Mouse (Mus musculus) layer of hippocampus, adult 2 months (tissue): ENCODE measurements around the gene Card19. TPM values are rescaled to one million over a fixed set of nuclear protein-coding genes. Genes with fewer than 3 reads are reported as not detected.

Source experiments
- DNase-seq, 2 experiments: peaks; one replicate each; pipeline ENCODE4 v3.0.0; 2022; ENCODE audit warnings: low spot score in 2 of 2
- H3K27ac ChIP-seq: fragments of 200-600 bp; 2 replicates; pipeline ENCODE4 v1.8.1; 2022
- H3K4me3 ChIP-seq: fragments of 200-600 bp; 2 replicates; pipeline ENCODE4 v1.8.1; 2022; ENCODE audit warnings: mild to moderate bottlenecking
- CTCF ChIP-seq: fragments of 200-600 bp; conservative IDR thresholded peaks from 2 replicates; pipeline ENCODE4 v1.8.1; 2022; ENCODE audit warnings: antibody characterized with exemption, mild to moderate bottlenecking, moderate library complexity
- total RNA-seq, 2 experiments: library from RNA; stranded (reverse); gene quantifications; 2 replicates each; pipeline ENCODE4 v1.2.3; 2021

Card19 gene
- total RNA-seq, 2 experiments from 2014 or later: 14.8 to 15.3 TPM

DNA sequence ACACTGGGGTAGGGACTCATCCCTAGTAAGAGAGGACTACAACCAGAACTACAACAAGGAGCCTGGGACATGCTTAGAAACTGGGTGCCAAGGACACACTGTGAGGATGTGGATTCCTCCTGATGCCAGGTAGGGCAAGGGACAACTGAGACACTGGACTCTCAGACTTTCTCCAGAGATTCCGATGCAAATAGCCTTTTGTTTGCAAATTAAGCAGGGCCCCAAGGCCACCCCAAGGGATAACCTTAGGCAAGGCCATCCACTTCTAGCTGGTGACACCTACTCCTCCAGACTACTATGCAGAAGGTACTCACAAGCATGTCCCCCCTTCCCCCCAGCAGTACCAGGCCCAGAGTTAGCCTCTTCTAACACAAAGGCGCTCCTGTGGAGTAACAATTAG is 30.8 kb upstream of the Card19 start:
- TF ChIP-seq CTCF: no peak
- no peak for DNase-seq
- no peak overlapping the region for H3K27ac ChIP-seq
- H3K4me3 ChIP-seq: no peak overlapping the region

- TF ChIP-seq CTCF: no peak
These were observed 30.2 kb upstream of the Card19 start for GRCm38 (mm10) chr13:49246011-49246410.

DNA sequence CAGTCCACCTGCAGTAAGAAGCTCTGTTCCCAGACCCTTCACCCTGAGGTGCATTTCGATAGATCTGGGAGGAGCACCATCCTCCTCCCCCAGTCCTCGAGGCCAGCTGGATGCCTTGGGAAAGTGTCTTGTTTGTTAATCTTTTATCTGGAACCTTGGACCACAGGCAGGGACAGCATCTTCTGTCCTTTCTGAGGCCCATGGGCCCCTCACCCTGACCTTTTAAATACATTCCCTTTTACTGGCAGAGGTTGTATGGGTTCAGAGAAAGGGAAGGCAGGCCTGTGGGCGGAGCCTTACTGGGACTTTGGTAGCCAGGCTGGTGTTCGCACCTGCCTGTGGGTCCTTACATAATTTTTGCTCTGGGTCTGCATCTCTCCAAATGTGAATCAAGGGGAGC is 29.4 kb upstream of the Card19 start:
- Histone ChIP-seq H3K4me3 (no peak overlapping the region), H3K27ac (no peak overlapping the region)
- TF ChIP-seq CTCF: no peak
- DNase-seq: no peak

More at GRCm38 (mm10) chr13:49246011-49246410, 30.2 kb upstream of the Card19 start:
- no peak for DNase-seq
- H3K4me3 ChIP-seq: no peak overlapping the region
- H3K27ac ChIP-seq: no peak overlapping the region

GRCm38 (mm10) chr13:49243492-49243891 is 27.7 kb upstream of the Card19 start:
- no peak for DNase-seq
- TF ChIP-seq CTCF: no peak
- H3K27ac ChIP-seq: peak overlapping the region; percentile 14; the same call in 1 of the 2 replicates
- no peak overlapping the region for H3K4me3 ChIP-seq

- peak overlapping the region; percentile 64; the same call in 1 of the 2 replicates for H3K27ac ChIP-seq
- no peak overlapping the region for H3K4me3 ChIP-seq
These were observed 26.7 kb upstream of the Card19 start for GRCm38 (mm10) chr13:49242321-49243065.

GRCm38 (mm10) chr13:49238737-49239136 is 22.9 kb upstream of the Card19 start:
- no peak for TF ChIP-seq CTCF
- Histone ChIP-seq H3K27ac (no peak overlapping the region), H3K4me3 (no peak overlapping the region)
- no peak for DNase-seq

More at GRCm38 (mm10) chr13:49242321-49243065, 26.7 kb upstream of the Card19 start:
- no peak for TF ChIP-seq CTCF
- no peak for DNase-seq

DNA sequence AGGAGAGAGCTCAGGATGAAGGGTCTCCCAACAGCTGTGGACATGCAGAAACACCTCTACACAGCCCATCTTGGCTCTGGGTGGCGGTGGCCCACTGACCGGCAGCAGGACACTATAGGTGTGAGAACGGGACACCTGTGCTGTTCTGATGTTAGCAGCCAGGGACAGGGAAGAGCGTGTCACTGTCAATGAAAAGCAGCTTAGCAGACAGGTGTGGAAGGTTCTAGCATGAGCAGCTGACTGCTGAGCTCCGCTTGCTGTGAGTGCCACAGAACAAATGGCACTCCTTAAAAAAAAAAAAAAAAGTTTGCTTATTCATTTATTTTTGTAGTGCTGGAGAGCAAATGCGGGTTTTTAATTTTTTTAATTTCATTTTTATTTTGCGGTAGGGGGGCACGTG is 21.8 kb upstream of the Card19 start:
- no peak overlapping the region for H3K4me3 ChIP-seq
- TF ChIP-seq CTCF: no peak
- DNase-seq: no peak
- no peak overlapping the region for H3K27ac ChIP-seq

DNA sequence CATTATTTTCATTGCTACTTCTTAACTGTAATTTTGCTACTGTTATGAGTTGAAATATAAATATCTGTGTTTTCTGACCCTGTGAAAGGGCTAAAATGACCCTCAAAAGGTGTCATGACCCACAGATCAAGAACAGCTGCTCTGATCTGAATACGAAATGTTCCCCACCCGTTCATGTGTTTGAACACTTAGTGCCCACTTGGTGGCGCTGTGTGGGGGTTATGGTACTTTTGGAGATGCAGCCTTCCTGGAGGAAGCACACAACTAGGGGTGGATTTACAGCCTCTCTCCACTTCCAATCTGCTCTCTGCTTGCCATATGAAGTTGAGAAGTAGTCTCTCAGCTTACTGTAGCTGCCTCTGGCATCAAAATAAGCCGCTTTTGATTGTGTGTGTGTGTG is 18.9 kb upstream of the Card19 start:
- peak; percentile 42 for TF ChIP-seq CTCF
- Histone ChIP-seq H3K4me3 (no peak overlapping the region), H3K27ac (no peak overlapping the region)
- DNase-seq: no peak

DNA sequence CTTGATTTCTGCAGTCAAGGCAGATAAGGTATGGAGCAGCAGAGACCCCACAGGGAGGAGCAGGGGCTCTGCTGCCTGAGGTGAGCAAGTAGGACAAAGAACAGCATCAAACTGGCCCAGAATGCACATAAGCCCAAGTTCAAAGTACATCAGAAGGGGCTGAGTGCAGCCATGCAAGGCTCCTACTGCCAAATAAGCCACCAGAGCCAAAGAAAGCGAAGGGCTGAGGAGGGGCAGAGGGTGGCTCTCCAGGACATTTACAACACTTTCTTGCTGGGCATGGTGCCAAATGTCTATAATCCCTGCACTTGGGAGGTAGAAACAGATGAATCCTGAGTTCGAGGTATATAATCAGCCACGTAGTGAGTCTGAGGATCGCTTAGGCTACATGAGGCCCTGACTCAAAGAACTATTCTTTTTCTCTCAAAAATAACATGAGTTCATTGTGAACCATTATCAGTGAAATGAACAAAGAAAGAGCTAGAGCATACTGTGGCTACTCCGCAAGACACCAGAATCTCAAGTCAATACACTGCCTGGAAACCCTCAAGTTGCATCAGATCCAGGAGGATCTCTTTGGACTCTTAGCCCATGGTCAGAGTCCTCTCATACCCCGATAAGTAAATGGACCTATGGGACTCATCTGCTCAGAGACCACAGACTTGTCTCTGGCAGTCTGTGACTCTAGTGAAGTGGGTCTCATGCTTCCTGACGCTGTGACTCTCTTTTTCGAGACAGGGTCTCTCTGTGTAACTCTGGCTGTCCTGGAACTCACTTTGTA is 18.1 kb upstream of the Card19 start:
- Histone ChIP-seq H3K27ac (no peak overlapping the region), H3K4me3 (no peak overlapping the region)
- TF ChIP-seq CTCF: no peak
- no peak for DNase-seq

GRCm38 (mm10) chr13:49225633-49226032 is 9.8 kb upstream of the Card19 start:
- Histone ChIP-seq H3K27ac (no peak overlapping the region), H3K4me3 (no peak overlapping the region)
- no peak for DNase-seq
- no peak for TF ChIP-seq CTCF

DNA sequence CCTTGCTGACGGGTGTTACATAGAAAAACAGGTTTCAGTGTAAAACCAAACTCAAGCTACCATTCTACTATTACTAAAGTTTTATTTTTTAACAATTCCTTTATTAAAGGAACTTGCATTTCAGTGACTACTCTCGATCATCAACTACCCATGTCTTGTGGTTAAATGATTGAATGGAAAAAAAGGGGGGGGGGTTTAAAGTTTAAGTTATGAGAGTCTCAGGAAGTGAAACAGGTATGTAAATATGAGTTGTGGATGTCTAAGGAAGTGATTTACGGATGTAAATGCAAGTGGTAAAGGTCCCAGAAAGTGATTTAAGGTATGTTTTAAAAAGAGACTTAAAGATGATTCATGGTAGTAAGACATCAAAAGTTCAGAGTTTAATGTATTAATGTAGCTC is 9.3 kb upstream of the Card19 start:
- Histone ChIP-seq H3K4me3 (no peak overlapping the region), H3K27ac (no peak overlapping the region)
- no peak for DNase-seq
- no peak for TF ChIP-seq CTCF

- no peak for TF ChIP-seq CTCF
- Histone ChIP-seq H3K27ac (no peak overlapping the region), H3K4me3 (no peak overlapping the region)
- DNase-seq: no peak
These were observed 8.9 kb upstream of the Card19 start for GRCm38 (mm10) chr13:49224729-49225128.

DNA sequence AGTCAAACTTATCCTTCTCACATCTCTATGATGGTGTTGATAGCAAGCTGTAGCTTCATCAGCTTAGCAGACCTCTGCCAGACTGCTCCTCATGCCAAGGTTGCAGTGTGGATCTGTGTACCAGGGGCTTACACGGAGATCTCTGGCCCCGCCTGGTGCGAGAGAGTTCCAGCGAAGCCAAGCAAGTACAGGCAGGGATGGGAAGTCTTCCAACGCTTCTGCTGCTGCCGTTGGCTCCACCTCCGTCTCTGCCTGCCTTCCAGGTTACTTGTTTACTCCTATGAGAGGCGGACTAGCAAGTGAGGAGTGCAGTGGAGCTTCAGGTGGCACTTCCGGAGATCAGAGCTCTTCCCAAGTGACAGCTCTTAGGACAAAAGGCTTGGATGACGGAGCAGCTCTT is 8.5 kb upstream of the Card19 start:
- no peak for DNase-seq
- TF ChIP-seq CTCF: no peak
- Histone ChIP-seq H3K27ac (no peak overlapping the region), H3K4me3 (no peak overlapping the region)
